Mouse (Mus musculus) monocyte, adult 5-6 weeks (primary cell): ENCODE data around the gene Ksr2. TPM values are rescaled to one million over a fixed set of nuclear protein-coding genes. Genes with fewer than 3 reads are reported as not detected.

Experiments used
- ATAC-seq: fragments of 153-309, 156-312 bp; replicated peaks from 2 replicates; pipeline ENCODE4 v1.8.0; 2017; ENCODE audit warnings: mild to moderate bottlenecking; ENCODE audit not compliant: low TSS enrichment, insufficient number of reproducible peaks, severe bottlenecking, poor library complexity, low FRiP score
- total RNA-seq: library from RNA; stranded (forward); fragments of 200-1000, 200-491, 200-594 nt; gene quantifications from 3 replicates; pipeline ENCODE4 v1.2.3, GENCODE M21; 2017

The Ksr2 gene
- total RNA-seq, 1 experiment from 2014 or later, result not detected

GRCm38 (mm10) chr5:117790071-117790470 lies 376.3 kb downstream of the Ksr2 start:
- no peak for ATAC-seq

- ATAC-seq, result no peak
Observed at GRCm38 (mm10) chr5:117791875-117792274, 378.1 kb downstream of the Ksr2 start.

- no peak for ATAC-seq
Observed at GRCm38 (mm10) chr5:117800849-117801248, 387.0 kb downstream of the Ksr2 start.

GRCm38 (mm10) chr5:117802071-117802521 lies 388.3 kb downstream of the Ksr2 start:
- no peak for ATAC-seq

GRCm38 (mm10) chr5:117803551-117803950 lies 389.8 kb downstream of the Ksr2 start:
- no peak for ATAC-seq

GRCm38 (mm10) chr5:117810930-117811329 lies 397.1 kb downstream of the Ksr2 start:
- ATAC-seq, result no peak

GRCm38 (mm10) chr5:117818800-117819199 lies 405.0 kb downstream of the Ksr2 start:
- no peak for ATAC-seq

GRCm38 (mm10) chr5:117820445-117820844 lies 406.6 kb downstream of the Ksr2 start:
- ATAC-seq, result no peak

GRCm38 (mm10) chr5:117823811-117824210 lies 410.0 kb downstream of the Ksr2 start:
- no peak for ATAC-seq

- ATAC-seq, result no peak
Observed at GRCm38 (mm10) chr5:117824486-117824885, 410.7 kb downstream of the Ksr2 start.

Other genes with a start within 250 kb of the Ksr2 start
- gene Pebp1, start 126.4 kb upstream of the Ksr2 start, total RNA-seq, result 23.5 to 34.1 TPM (median 27.5 TPM) in 3 replicates
- gene Vsig10, start 94.9 kb upstream of the Ksr2 start, total RNA-seq, result 4.9 to 5.5 TPM (median 5.2 TPM) in 3 replicates
- 35.9 to 42.1 TPM (median 41.8 TPM) in 3 replicates for gene Wsb2, start 56.7 kb upstream of the Ksr2 start, total RNA-seq
- 15.1 to 31.7 TPM (median 16.8 TPM) in 3 replicates for gene Rfc5, start 25.0 kb upstream of the Ksr2 start, total RNA-seq